Mouse (Mus musculus) olfactory bulb, adult 2 months (tissue): ENCODE data around the gene Esm1. TPM values are rescaled to one million over a fixed set of nuclear protein-coding genes. Genes with fewer than 3 reads are reported as not detected.

Experiments used
- H3K27ac ChIP-seq: fragments of 200-500 bp; 2 replicates; pipeline ENCODE4 v1.5.1; 2012; ENCODE audit warnings: low read depth, low read length; ENCODE audit not compliant: insufficient read depth
- H3K4me1 ChIP-seq: fragments of 200-500 bp; 2 replicates; pipeline ENCODE4 v1.6.1; 2012; ENCODE audit warnings: low read length; ENCODE audit not compliant: control insufficient read depth, insufficient read depth
- H3K4me3 ChIP-seq: fragments of 200-500 bp; 2 replicates; pipeline ENCODE4 v1.5.1; 2012; ENCODE audit warnings: mild to moderate bottlenecking, low read depth, low read length, moderate library complexity; ENCODE audit not compliant: insufficient read depth
- CTCF ChIP-seq: fragments of 200-500 bp; IDR thresholded peaks from 2 replicates; pipeline ENCODE4 v1.5.1; 2012; ENCODE audit warnings: low read depth, mild to moderate bottlenecking, low read length, moderate library complexity; ENCODE audit not compliant: insufficient read depth
- POLR2A ChIP-seq: fragments of 200-500 bp; IDR thresholded peaks from 2 replicates; pipeline ENCODE4 v1.6.1; 2012; ENCODE audit warnings: mild to moderate bottlenecking, low read depth, low read length, moderate library complexity; ENCODE audit not compliant: insufficient read depth
- WGBS: fragments of 180-500 bp; shearing (Covaris S2); methylation state at CpG from one replicate; pipeline ENCODE4 v1.1.7; 2018; 5-methylcytosine and 5-hydroxymethylcytosine counted together
- polyA plus RNA-seq: library from polyadenylated mRNA; stranded (reverse); fragments of >200 nt; gene quantifications from 2 replicates; pipeline ENCODE4 v1.2.4, GENCODE M21; 2012; ENCODE audit warnings: low replicate concordance; ENCODE audit not compliant: missing spikeins, insufficient read depth, insufficient read length

Esm1 gene
- not detected in 2 replicates for polyA plus RNA-seq

DNA sequence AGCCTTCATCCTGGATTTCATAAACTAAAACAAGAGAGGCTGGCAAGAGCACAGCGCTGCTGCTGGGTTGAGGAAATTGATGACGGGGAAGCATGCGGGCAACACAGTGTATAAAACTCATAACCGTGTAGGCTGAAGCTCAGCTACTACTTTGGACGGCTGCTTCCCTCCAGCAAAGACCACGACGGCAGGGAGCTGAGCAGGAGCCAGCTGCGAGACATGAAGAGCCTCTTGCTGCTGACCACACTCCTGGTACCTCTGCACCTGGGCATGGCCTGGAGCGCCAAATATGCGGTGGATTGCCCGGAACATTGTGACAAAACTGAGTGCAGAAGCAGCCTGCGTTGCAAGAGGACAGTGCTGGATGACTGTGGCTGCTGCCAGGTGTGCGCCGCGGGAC lies at the start of gene Esm1:
Esm1 (plus strand) TSS at position 36 of the 400 bp plus-strand sequence.
- Histone ChIP-seq H3K27ac (no peak within 1 kb of the TSS), H3K4me1 (peaks cover 5% of the 10 kb centered on the region; the same call in 1 of the 2 replicates), H3K4me3 (peak within 1 kb of the TSS; percentile 6; the same call in 1 of the 2 replicates)
- TF ChIP-seq CTCF (no peak), POLR2A (no peak)
- 39% methylated on average over 15 of the region's 15 CpGs for WGBS

- H3K4me1 ChIP-seq: no peaks in the 10 kb centered on the region
- 85% methylated on average over 5 of the region's 5 CpGs for WGBS
- H3K4me3 ChIP-seq: no peak overlapping the region
- H3K27ac ChIP-seq: no peak overlapping the region
- no peak for TF ChIP-seq POLR2A
- TF ChIP-seq CTCF: no peak
Measured at GRCm38 (mm10) chr13:113164252-113165005, 45.0 kb upstream of the Esm1 start.

- no peak for TF ChIP-seq CTCF
- no peak for TF ChIP-seq POLR2A
- H3K4me3 ChIP-seq: no peak overlapping the region
- no peak overlapping the region for H3K27ac ChIP-seq
- no peaks in the 10 kb centered on the region for H3K4me1 ChIP-seq
- WGBS: 81% methylated on average over 9 of the region's 9 CpGs
Measured at GRCm38 (mm10) chr13:113168018-113168534, 41.4 kb upstream of the Esm1 start.

- no peaks in the 10 kb centered on the region for H3K4me1 ChIP-seq
- TF ChIP-seq POLR2A (no peak), CTCF (no peak)
- H3K4me3 ChIP-seq: no peak overlapping the region
- H3K27ac ChIP-seq: no peak overlapping the region
Measured at GRCm38 (mm10) chr13:113170256-113170655, 39.2 kb upstream of the Esm1 start.

- 94% methylated on average over 6 of the region's 6 CpGs for WGBS
- TF ChIP-seq CTCF (no peak), POLR2A (no peak)
- Histone ChIP-seq H3K4me3 (no peak overlapping the region), H3K4me1 (no peaks in the 10 kb centered on the region), H3K27ac (no peak overlapping the region)
Measured at GRCm38 (mm10) chr13:113174162-113174561, 35.3 kb upstream of the Esm1 start.

- Histone ChIP-seq H3K27ac (no peak overlapping the region), H3K4me1 (no peaks in the 10 kb centered on the region), H3K4me3 (no peak overlapping the region)
- no peak for TF ChIP-seq CTCF
- TF ChIP-seq POLR2A: no peak
- 95% methylated on average over 8 of the region's 8 CpGs for whole genome bisulfite sequencing
Measured at GRCm38 (mm10) chr13:113183310-113183709, 26.1 kb upstream of the Esm1 start.

GRCm38 (mm10) chr13:113183720-113184119 lies 25.7 kb upstream of the Esm1 start:
- no peak overlapping the region for H3K27ac ChIP-seq
- WGBS: 89% methylated on average over 4 of the region's 4 CpGs
- H3K4me1 ChIP-seq: no peaks in the 10 kb centered on the region
- no peak overlapping the region for H3K4me3 ChIP-seq
- TF ChIP-seq POLR2A: no peak
- no peak for TF ChIP-seq CTCF

DNA sequence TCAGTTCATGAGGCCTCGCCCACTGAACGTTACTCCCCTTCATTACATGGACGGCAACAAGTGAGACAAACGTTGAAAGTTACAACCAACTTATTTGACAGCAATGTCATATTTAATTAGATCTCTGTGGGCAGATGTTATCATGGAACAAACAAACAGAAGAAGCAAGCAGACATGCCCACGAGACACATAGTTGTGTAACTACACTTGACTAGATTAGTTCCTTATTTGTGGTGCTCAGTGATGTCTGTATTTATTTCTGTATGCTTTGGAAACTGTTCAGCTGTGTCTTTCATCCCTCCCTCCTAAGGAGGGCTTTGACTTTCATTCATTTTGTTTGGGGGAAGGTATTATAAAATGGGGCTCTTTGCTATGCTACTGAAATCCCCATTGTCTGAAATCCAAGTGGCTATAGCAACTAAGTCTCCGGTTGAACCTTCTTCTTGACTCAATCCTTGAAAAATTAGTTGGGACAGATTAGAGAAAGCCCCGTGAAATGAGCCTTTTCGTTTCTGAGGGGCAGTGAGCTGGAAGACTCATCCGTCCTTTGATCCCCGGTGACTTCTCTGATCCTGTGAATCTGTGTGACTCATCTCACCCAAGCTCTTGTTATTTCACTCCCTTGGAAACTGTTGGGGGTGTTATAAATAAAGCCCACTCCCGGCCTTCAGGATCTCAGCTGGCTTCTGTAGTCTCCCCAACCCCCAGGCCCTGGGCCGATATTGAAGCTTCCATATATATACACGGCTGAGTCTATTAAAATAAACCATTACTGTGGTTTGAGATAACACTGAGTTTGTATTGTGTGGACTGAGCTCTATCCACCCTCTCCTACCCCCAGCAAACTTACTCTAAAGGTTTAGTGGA lies 12.4 kb upstream of the Esm1 start:
- TF ChIP-seq CTCF (no peak), POLR2A (no peak)
- H3K4me3 ChIP-seq: no peak overlapping the region
- 57% methylated on average over 13 of the region's 13 CpGs for WGBS

GRCm38 (mm10) chr13:113197872-113198502 lies 11.5 kb upstream of the Esm1 start:
- no peak for TF ChIP-seq POLR2A
- TF ChIP-seq CTCF: no peak
- 78% methylated on average over 9 of the region's 9 CpGs for WGBS
- Histone ChIP-seq H3K4me1 (peaks cover 11% of the 10 kb centered on the region), H3K4me3 (no peak overlapping the region), H3K27ac (peak overlapping the region; percentile 53)

More for the DNA sequence above, 12.4 kb upstream of the Esm1 start:
- Histone ChIP-seq H3K4me1 (peaks cover 11% of the 10 kb centered on the region), H3K27ac (no peak overlapping the region)
